24 mouse cellular contexts compared by ENCODE assay signal in genomic region chr5:14927047-14927446, GRCm38 (mm10). TPM values are rescaled to one million over a fixed set of nuclear protein-coding genes. Genes with fewer than 3 reads are reported as not detected.
DNase-seq lines count a peak whose midpoint lies in the region; ATAC-seq and TF ChIP-seq lines count a peak whose summit lies in the region.
"Not testable (repeated sequence)": the region's sequence is repeated elsewhere in the genome, so short reads cannot be mapped to it uniquely, and the experiment has no call there.
"Had no signal": no experiment of that assay in that cellular context is flagged by ENCODE, and none has a peak within 500 bp of the region (broad histone marks: within the 10 kb centered on the region; RNA-seq: fewer than 3 reads in every experiment).

No protein-coding gene starts in this region.

- DNase-seq in adrenal gland, postnatal 10 days: peak; percentile 7
- DNase-seq in embryo, embryonic 10.5 days (ENCODE audit: low spot score): peak; percentile 12
- DNase-seq in heart, postnatal 0 days (ENCODE audit: low spot score); kidney, postnatal 0 days (ENCODE audit: low spot score); left cerebral cortex, adult 2 months (ENCODE audit: extremely low spot score in 1 of 2, low spot score in 2 of 2); lung, postnatal 0 days (ENCODE audit: low spot score): not testable (repeated sequence)
- peak; percentile 22 for DNase-seq in retina, embryonic 14.5 days (ENCODE audit: low spot score)

- ATAC-seq in heart, postnatal 0 days (ENCODE audit: insufficient read depth, low read depth); kidney, postnatal 0 days (replicated peaks; ENCODE audit: low FRiP score, low read depth); lung, postnatal 0 days: not testable (repeated sequence)

- not testable (repeated sequence) for H3K4me2 ChIP-seq in heart, postnatal 0 days (ENCODE audit: low read depth, low read length); kidney, postnatal 0 days (ENCODE audit: low read length); lung, postnatal 0 days (replicated peaks; ENCODE audit: low read depth, low read length)

- peak; percentile 19; the same call in 1 of the 2 replicates for TF ChIP-seq CTCF in heart, postnatal 0 days (IDR thresholded peaks at IDR 0.05; ENCODE audit: low read depth)
- TF ChIP-seq CTCF in kidney, postnatal 0 days (IDR thresholded peaks at IDR 0.05; ENCODE audit: low read depth): peak; percentile 47
- peak; percentile 52 for TF ChIP-seq CTCF in left cerebral cortex, adult 2 months (IDR thresholded peaks at IDR 0.05)
- TF ChIP-seq CTCF in lung, postnatal 0 days (IDR thresholded peaks at IDR 0.05): peak; percentile 15; the same call in 1 of the 2 replicates

- not testable (repeated sequence) for H3K36me3 ChIP-seq in heart, postnatal 0 days (replicated peaks; ENCODE audit: control insufficient read depth, insufficient read depth, low read length); kidney, postnatal 0 days (ENCODE audit: insufficient read depth, low read length); lung, postnatal 0 days (ENCODE audit: insufficient read depth, low read length)

- H3K9ac ChIP-seq in heart, postnatal 0 days (replicated peaks; ENCODE audit: low read depth, low read length); kidney, postnatal 0 days (ENCODE audit: low read depth, low read length); lung, postnatal 0 days (replicated peaks; ENCODE audit: low read depth): not testable (repeated sequence)

- H3K4me1 ChIP-seq in heart, postnatal 0 days (ENCODE audit: control insufficient read depth, insufficient read depth); kidney, postnatal 0 days (replicated peaks; ENCODE audit: insufficient read depth, low read length); lung, postnatal 0 days (ENCODE audit: insufficient read depth, low read depth, low read length): not testable (repeated sequence)

- WGBS in heart, postnatal 0 days: 23% methylated on average over 4 of the region's 4 CpGs
- WGBS in kidney, postnatal 0 days: 31% methylated on average over 4 of the region's 4 CpGs
- 28% methylated on average over 4 of the region's 4 CpGs for WGBS in lung, postnatal 0 days

- H3K27ac ChIP-seq in heart, postnatal 0 days (ENCODE audit: low read depth); kidney, postnatal 0 days; left cerebral cortex, adult 2 months; lung, postnatal 0 days (ENCODE audit: low read length): not testable (repeated sequence)

- not testable (repeated sequence) for H3K27me3 ChIP-seq in heart, postnatal 0 days (ENCODE audit: control insufficient read depth, insufficient read depth, low read length); kidney, postnatal 0 days (ENCODE audit: insufficient read depth, low read length); lung, postnatal 0 days (replicated peaks; ENCODE audit: insufficient read depth, low read length)

- H3K4me3 ChIP-seq in heart, postnatal 0 days (ENCODE audit: low read depth, low read length); kidney, postnatal 0 days (replicated peaks; ENCODE audit: low read depth, low read length); left cerebral cortex, adult 2 months; lung, postnatal 0 days (ENCODE audit: low read depth, low read length): not testable (repeated sequence)

- TF ChIP-seq EP300 in heart, postnatal 0 days (IDR thresholded peaks at IDR 0.05; ENCODE audit: low read depth); lung, postnatal 0 days (IDR thresholded peaks at IDR 0.05): not testable (repeated sequence)

- intact Hi-C loops in left cerebral cortex, adult 2 months (cut with DNase I): not testable (repeated sequence)

- H3K9me3 ChIP-seq in heart, postnatal 0 days (replicated peaks; ENCODE audit: control insufficient read depth, low read length); kidney, postnatal 0 days (replicated peaks; ENCODE audit: low read length); lung, postnatal 0 days (ENCODE audit: low read length): not testable (repeated sequence)

RNA-seq across cellular contexts. Expression of gene Speer4e, which starts 11.2 kb away (rescaled TPM):
- not detected for total RNA-seq in adrenal gland, postnatal 10 days (2021)
- not detected in 2 replicates for total RNA-seq in heart, postnatal 0 days (2014; rRNA removed; ENCODE audit: low replicate concordance)
- polyA plus RNA-seq in heart, postnatal 0 days (2015; fragmentation: Nextera tagmentation; extraction: Ambion mirVana): not detected in 2 replicates
- polyA plus RNA-seq in kidney, postnatal 0 days (2015; fragmentation: Nextera tagmentation; extraction: Ambion mirVana): not detected in 2 replicates
- total RNA-seq in left cerebral cortex, adult 2 months (2021): not detected
- polyA plus RNA-seq in lung, postnatal 0 days (2015; fragmentation: Nextera tagmentation; extraction: Ambion mirVana): not detected in 2 replicates
- total RNA-seq: adrenal gland, adult 8-10 months; gastrocnemius, postnatal 10 days; gastrocnemius, postnatal 4 days; heart, adult 18-20 months; heart, postnatal 25 days had no signal
- polyA plus RNA-seq: cerebellum, adult 2 months; embryonic facial prominence, embryonic 11.5 days; embryonic facial prominence, embryonic 15.5 days; erythroblast, embryonic 14.5 days; forebrain, embryonic 10.5 days; forebrain, embryonic 14.5 days; heart, embryonic 11.5 days; heart, embryonic 15.5 days; hindbrain, embryonic 10.5 days; hindbrain, embryonic 15.5 days; inflammation-experienced regulatory T-cells, adult 6 months had no signal

RNA-seq across cellular contexts. Expression of gene Gm9758, which starts 12.3 kb away (rescaled TPM):
- not detected for total RNA-seq in adrenal gland, postnatal 10 days (2021)
- not detected in 2 replicates for total RNA-seq in heart, postnatal 0 days (2014; rRNA removed; ENCODE audit: low replicate concordance)
- polyA plus RNA-seq in heart, postnatal 0 days (2015; fragmentation: Nextera tagmentation; extraction: Ambion mirVana): not detected in 2 replicates
- not detected in 2 replicates for polyA plus RNA-seq in kidney, postnatal 0 days (2015; fragmentation: Nextera tagmentation; extraction: Ambion mirVana)
- total RNA-seq in left cerebral cortex, adult 2 months (2021): not detected
- polyA plus RNA-seq in lung, postnatal 0 days (2015; fragmentation: Nextera tagmentation; extraction: Ambion mirVana): not detected in 2 replicates
- total RNA-seq: adrenal gland, adult 8-10 months; ES-E14; gastrocnemius, postnatal 10 days; gastrocnemius, postnatal 4 days; heart, adult 18-20 months; heart, postnatal 25 days had no signal
- polyA plus RNA-seq: cerebellum, adult 2 months; embryonic facial prominence, embryonic 11.5 days; embryonic facial prominence, embryonic 15.5 days; erythroblast, embryonic 14.5 days; forebrain, embryonic 10.5 days; forebrain, embryonic 14.5 days; heart, embryonic 11.5 days; heart, embryonic 15.5 days; hindbrain, embryonic 10.5 days; hindbrain, embryonic 15.5 days; inflammation-experienced regulatory T-cells, adult 6 months had no signal

RNA-seq across cellular contexts. Expression of gene Gm10354, which starts 51.7 kb away (rescaled TPM):
- not detected for total RNA-seq in adrenal gland, postnatal 10 days (2021)
- not detected in 2 replicates for total RNA-seq in heart, postnatal 0 days (2014; rRNA removed; ENCODE audit: low replicate concordance)
- not detected in 2 replicates for polyA plus RNA-seq in heart, postnatal 0 days (2015; fragmentation: Nextera tagmentation; extraction: Ambion mirVana)
- not detected in 2 replicates for polyA plus RNA-seq in kidney, postnatal 0 days (2015; fragmentation: Nextera tagmentation; extraction: Ambion mirVana)
- not detected for total RNA-seq in left cerebral cortex, adult 2 months (2021)
- polyA plus RNA-seq in lung, postnatal 0 days (2015; fragmentation: Nextera tagmentation; extraction: Ambion mirVana): not detected in 2 replicates
- total RNA-seq: adrenal gland, adult 8-10 months; ES-E14; gastrocnemius, postnatal 10 days; gastrocnemius, postnatal 4 days; heart, adult 18-20 months; heart, postnatal 25 days had no signal
- polyA plus RNA-seq: cerebellum, adult 2 months; embryonic facial prominence, embryonic 11.5 days; embryonic facial prominence, embryonic 15.5 days; erythroblast, embryonic 14.5 days; forebrain, embryonic 10.5 days; forebrain, embryonic 14.5 days; heart, embryonic 11.5 days; heart, embryonic 15.5 days; hindbrain, embryonic 10.5 days; hindbrain, embryonic 15.5 days; inflammation-experienced regulatory T-cells, adult 6 months had no signal
